Mouse (Mus musculus) frontal cortex, postnatal 25 days (tissue): ENCODE measurements at regions not wholly inside any gene's neighbourhood (a gene's known extent, or its start where the extent isn't known, plus 50 kb on each side); places are given as distances from the start of the nearest gene placed in this dataset.

ENCODE experiments used
- DNase-seq, 2 experiments: peaks; one replicate each; pipeline ENCODE4 v3.0.0; 2022; ENCODE audit warnings: low spot score in 2 of 2

DNA sequence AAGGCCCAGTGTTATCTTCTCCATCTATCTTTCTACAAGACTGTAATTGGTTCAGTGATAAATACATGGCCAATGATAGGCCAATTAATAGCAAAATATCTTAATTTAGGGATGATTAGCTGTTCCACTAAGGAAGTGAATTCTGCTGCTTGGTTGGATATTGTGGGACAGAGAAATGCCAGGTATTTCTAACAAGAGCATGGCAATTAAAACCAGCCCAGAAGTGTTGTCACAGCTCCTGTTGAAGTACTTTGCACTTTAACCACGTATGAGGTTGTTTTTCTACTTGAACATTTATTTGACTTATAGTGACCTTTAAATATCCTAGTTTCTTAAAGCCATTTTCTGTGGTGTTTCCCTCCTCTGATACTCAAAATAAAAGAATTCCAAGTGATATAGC is 65.7 kb upstream of the Acsl4 start:
- DNase-seq = no peak

DNA sequence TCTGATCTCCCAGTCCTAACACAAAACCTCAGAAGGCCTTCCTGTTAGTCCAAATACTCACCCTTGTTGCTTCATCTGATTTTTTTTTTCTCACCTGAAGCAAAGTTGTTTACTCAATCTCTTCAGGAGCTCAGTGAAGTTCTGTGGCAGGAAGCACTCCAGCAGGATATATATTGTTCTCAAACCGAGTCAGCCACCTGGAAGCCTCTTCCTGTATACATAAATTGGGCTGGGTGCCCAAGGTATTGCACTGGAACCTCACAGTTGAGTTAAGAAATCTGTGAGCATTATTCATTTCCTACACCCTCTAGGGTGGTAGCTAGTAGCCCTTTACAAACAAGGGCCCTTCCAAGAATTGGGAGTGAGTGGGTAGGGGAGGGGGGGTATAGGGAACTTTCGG is 73.8 kb upstream of the Acsl4 start:
- DNase-seq = no peak

DNA sequence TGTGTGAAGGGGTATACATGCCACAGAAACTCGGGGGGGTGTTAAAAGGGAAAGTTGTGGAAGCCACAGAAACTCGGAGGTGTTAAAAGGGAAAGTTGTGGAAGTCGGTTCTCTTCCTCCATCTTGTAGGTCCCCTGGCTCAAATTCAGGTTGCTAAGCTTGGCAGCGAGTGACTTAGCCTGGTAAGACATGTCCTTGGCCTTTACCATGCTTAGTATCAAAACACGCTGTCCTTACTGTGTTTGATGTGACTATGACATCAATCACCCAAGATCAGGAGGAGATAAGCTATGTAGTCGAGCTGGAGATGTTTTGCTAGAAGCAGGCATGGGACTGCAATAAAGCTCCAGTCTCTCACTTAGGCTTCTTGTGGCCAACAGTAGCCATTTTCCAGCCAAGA is 74.4 kb upstream of the Acsl4 start:
- DNase-seq = no peak

DNA sequence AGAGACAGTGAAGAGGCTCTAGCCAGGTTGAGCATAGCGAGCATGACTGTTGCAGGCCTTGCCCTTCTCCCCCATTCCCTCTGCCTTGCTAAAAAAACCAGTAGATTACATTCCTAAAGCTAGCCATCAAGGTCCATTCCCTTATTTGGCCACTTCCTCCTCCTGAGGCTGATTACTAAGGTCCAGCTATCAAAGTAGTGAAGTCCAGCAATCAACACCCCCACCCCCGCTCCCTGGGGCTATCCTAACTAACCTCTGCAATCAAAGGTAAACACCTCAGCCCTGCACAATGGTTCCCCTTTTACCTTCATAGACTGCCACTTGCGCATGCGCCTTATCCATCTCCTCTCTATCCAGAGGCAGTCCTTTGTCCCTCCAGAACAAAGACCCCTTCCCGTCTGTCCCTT is 77.5 kb upstream of the Acsl4 start:
- no peak for DNase-seq

DNA sequence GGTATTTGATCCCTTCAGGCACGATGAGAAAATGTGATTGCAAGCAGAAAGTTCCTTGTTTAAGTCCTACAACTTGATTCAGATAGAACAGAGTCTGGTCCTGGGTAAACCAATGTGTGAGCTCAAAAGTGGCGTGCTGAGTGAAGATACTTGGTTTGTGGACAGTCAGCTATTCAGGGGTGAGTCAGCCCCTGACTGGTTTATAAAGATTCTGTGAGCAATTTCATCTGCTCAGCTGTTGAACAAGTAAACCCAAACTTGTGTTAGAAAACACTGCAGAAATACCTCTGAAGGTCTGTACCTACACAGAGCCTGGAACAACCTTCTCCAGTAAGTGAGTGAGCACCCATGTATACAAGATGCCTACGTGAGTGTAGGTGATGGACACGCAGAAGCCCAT is 78.1 kb upstream of the Acsl4 start:
- no peak for DNase-seq

DNA sequence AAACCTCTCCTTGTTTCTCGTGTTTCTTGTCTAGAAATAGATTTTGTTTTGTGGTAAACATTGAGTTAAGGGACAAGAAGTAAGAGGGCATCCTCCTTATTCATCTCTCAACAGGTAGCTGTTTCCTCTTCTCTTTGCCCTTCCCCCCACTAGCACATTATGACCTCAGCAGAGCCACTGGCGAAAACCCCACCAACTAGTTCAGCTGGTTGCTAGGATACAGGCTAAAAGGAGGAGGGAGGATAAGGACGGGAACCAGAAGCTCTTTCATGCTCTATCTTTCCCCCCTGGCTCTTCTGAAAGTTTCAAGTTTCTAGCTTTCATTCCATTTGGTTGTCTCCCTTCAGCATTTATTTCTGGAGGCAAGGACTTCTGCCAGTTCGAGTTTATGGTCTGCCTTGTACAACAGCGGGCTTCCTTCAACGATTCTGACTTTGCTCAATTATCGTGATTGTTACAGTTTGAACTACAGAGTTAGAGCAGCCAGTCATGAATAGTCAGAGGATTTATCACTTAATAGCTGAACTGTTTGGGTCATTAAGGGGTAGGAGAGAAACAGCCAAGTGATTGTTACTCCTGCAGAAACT is 78.8 kb upstream of the Acsl4 start:
- DNase-seq = no peak

- no peak for DNase-seq
Observed at GRCm38 (mm10) chrX:142470083-142470482, 79.7 kb upstream of the Acsl4 start.

DNA sequence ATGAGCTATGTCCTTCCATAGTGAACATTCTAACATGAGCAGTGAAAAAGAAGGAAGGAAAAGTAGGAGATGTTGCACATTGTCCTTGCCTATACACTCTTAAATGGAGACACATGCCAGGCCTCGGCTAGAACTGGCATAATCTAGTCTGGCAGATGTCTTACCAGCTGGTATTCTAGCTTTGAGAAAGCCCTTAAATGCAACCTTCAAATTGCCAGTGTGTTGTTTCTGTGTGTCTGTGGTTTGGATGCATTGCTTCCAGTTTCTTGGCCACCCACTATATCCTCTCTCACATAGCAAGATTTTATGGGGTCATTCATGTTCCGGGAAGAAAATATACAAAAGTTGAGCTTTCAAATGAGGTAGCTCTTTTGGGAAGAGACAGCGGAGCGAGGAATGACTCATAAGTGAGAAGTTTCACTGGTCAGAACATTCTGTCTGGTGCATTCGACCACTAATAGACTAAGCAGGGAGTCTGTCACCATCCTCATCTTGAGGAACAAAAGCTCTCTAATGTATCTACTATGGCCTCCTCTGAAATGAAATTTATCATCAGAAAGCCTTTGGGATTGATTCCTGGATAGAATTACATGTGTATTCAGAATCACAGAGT is 91.0 kb upstream of the Acsl4 start:
- DNase-seq = no peak

DNA sequence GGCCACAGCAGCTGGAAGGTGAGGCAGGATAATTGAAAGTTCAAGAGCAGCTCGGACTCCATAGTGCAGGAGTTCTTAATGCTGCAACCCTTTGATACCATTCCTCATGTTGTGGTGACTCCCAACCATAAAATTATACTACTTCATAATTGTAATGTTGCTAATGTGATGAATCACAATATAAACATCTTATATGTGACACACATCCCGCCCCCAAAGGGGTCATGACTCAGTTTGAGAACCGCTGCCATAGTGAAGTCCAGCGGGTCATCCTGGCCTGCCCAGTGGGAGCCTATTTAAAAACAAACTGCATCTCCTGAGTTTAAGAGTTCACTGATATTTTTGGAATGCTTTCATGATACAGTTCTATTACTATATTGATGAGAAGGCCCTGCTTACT is 97.7 kb upstream of the Acsl4 start:
- no peak for DNase-seq

DNA sequence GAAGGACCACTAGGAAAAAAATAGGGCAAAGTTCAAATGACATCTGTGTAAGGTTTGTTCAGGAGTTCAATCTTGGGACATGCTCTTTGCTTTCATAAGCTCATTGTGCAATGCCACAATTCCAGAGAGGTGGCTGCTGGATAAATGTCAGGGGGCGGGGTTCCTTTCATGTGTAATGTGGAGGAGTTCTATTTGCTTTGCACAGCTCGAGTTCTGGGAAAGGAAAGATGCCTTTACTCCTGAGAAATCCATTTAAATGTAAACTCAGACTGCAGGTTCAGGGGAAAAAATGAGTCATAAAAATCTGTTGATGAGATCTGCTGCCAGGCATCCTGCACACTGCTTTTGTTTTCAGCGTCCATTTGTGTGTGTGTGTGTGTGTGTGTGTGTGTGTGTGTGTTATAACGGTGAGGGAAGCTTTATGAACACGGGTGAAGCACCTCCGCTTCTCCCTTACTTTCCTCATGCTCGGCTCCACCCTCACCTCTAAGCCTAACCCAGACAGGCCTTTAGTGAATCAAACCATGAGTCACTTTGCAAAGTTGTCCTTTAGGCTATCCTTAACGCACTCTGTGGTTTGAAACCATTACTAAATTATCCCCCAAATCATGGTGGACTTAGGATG is 99.9 kb upstream of the Acsl4 start:
- no peak for DNase-seq

GRCm38 (mm10) chrX:142501094-142501493 is 110.8 kb upstream of the Acsl4 start:
- DNase-seq = no peak

GRCm38 (mm10) chrX:142504962-142505361 is 114.6 kb upstream of the Acsl4 start:
- DNase-seq = no peak

DNA sequence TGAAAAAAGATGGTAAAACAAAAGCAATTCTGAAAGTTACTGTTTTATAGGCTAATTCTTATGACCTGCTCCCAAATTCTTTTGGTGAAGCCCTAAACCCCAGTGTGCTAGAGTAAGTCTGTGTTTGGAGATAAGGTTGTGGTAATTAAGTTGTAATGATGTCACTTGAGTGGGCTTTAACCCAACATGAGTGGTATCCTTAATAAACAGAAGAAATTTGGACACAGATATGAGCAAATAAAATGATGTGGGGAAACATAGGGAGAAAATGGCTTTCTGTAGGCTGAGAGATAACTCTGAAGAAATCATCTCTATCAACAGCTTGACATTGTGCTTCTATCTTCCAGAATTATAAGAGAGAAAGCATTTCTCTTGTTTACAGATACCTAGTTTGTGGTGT is 117.1 kb upstream of the Acsl4 start:
- no peak for DNase-seq

DNA sequence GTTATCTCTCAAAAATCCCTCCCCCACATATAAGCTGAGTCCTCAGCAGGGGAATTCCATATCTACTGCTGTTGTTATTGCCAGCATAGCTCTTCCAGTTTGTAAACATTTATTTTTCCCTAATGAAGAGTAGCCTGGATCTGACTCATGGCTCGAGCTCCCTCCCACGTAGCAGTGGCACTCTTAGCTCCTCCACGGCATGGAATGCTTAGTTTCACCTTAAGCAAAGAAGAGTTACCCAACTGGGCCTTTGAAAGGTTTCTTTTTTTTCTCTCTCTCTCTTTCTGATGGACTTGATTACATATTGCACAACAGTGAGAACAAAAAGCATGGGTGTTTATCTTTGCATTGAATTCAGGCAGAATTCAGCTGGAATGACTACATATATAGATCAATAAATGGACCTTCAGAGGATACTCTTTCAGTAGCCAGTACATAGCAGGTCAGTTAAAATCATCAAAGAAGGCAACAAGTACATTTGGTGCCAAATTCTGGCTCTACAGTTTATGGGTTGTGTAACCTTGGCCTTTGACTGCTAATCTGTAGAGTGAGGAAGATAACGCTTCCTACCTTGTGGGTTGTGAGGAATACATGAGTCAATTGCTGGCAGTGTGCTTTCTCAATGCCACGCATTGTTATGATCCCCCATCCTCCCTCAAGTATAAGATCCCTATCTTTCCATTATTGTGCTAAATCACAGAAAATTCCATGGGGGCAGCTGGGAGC is 126.2 kb upstream of the Acsl4 start:
- DNase-seq = no peak

DNA sequence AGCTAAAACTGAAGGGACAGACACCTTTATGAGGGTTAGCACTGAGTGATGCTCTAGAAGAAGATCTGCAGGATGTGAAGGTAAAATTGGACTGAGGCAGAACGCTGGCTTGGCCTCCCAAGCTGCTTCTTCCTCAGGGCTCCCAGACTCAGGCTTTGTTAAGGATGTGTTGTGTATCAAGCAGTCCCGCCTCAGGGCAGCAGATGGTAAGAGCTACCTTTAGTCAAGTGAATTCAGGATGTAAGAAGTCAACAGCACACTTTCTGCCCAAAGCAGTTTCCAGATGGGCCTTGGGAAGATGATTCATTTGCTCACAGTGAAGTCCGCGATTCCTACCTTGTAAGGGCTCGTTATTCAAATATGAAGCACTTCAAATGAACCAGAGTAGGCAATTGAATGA is 126.9 kb upstream of the Acsl4 start:
- no peak for DNase-seq

- DNase-seq = no peak
Observed at GRCm38 (mm10) chrX:142521063-142521462, 130.7 kb upstream of the Acsl4 start.

DNA sequence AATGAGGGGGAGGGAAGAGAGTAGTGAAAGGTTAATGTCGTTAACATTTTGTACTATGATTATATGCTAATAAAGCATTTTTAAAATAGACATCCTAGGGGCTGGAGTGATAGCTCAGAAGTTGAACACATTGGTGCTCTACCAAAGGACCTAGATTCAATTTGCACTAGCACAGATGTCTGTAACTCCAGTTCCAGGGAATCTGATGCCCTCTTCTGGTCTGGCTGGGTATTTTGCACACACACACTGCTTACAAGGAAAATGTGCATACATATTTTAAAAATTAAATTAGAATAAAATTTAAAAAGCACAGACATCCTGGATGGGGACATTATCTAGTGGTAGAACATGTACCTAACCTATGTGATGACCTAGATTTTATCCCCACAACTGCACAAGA is 136.6 kb upstream of the Acsl4 start:
- peak in 1 of 2 experiments; percentile 7 for DNase-seq

GRCm38 (mm10) chrX:142529892-142530291 is 139.6 kb upstream of the Acsl4 start:
- no peak for DNase-seq

DNA sequence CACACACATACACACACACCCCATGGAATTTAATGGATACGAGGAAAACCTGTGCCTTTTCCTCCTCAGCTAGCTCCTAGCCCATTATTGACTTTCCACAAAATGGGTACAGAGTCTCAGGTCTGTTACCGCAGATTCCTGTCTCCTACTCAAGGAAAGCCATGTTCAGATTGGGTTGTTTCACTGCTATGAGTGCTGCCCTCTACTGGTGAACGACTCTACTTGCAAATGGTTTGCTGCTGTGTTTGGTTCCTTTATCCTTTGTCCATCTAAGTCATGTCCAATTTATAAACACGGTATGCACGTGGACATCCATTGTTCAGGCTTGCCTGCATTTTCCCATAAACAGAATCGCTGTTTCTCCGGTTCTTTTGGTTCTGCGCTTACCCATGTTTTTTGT is 144.4 kb upstream of the Acsl4 start:
- DNase-seq = no peak

DNA sequence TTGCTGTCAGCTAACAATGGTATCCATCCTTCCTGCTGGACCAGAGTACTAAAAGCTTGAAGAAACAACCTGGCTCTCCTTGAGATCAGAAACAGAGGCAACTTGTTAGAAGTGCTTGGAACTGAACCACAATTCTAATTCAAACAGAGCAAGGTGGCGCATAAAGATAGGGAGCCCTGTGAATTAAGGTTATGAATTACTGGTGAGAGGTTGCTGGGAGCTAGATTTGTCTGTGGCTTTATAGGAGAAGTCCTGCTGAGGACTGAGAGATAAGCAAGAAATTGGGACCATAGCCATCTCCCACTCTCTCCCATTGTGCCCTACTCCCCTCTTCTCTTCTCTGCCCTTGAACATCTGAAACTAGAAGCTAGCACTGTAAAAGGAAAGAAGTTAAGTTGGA is 145.2 kb upstream of the Acsl4 start:
- DNase-seq = no peak

DNA sequence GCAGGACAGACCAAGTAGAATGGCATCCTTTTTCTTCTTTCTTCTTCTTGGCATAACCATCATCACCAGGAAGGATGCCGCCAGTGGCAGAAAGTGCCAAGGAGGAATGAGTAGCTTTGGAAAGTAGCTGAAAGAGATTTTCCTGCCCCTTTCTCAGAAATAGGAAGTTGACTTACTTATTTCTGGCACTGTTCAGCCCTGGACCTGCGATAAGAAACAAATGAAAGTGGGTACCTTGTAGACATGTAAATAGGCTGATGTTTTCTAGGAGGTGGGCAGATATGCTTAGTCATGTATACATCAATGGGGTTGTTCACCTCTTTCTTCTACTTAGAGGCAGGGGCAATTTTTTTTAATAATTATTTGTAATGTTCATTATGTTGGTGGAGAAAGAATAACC is 145.3 kb upstream of the Tmem164 start:
- DNase-seq = no peak

- no peak for DNase-seq
Observed at GRCm38 (mm10) chrX:142537259-142537963, 143.8 kb upstream of the Tmem164 start.
